Mouse (Mus musculus): ENCODE results near the gene Prss48.

GRCm38 (mm10) chr3:86017484-86017883, 15.2 kb upstream of the Prss48 start:
- TF ChIP-seq CTCF (IDR thresholded peaks at IDR 0.05; ENCODE audit: extremely low read depth, insufficient read length, insufficient replicate concordance, low read depth, low read length) (no peak), POLR2A (IDR thresholded peaks at IDR 0.05; ENCODE audit: low read depth, low read length) (no peak)

All from small intestine, adult 2 months (tissue).